Mouse (Mus musculus) stomach, postnatal 0 days (tissue): ENCODE measurements at regions not wholly inside any gene's neighbourhood (a gene's known extent, or its start where the extent isn't known, plus 50 kb on each side); places are given as distances from the start of the nearest gene placed in this dataset.

Experiments
- ATAC-seq: fragments of 200-750 bp; cut with Nextera tagmentation; 2 replicates; pipeline ENCODE4 v1.8.0; 2017; ENCODE audit not compliant: low FRiP score, low TSS enrichment
- DNase-seq: peaks from one replicate; pipeline ENCODE4 v3.0.0-alpha.2; 2016; ENCODE audit warnings: low spot score
- H3K27ac ChIP-seq: fragments of 300-500 bp; sonication (generic); replicated peaks from 2 replicates; pipeline ENCODE4 v1.5.1; 2014; ENCODE audit warnings: mild to moderate bottlenecking, control low read depth
- H3K27me3 ChIP-seq: fragments of 300-500 bp; sonication (generic); 2 replicates; pipeline ENCODE4 v1.6.1; 2014; ENCODE audit warnings: low read length; ENCODE audit not compliant: control insufficient read depth, insufficient read depth
- H3K36me3 ChIP-seq: fragments of 300-500 bp; sonication (generic); 2 replicates; pipeline ENCODE4 v1.6.1; 2014; ENCODE audit warnings: low read length, mixed read lengths; ENCODE audit not compliant: control insufficient read depth, insufficient read depth
- H3K4me1 ChIP-seq: fragments of 300-500 bp; sonication (generic); replicated peaks from 2 replicates; pipeline ENCODE4 v1.6.1; 2014; ENCODE audit warnings: antibody characterized with exemption; ENCODE audit not compliant: control insufficient read depth, insufficient read depth
- H3K4me2 ChIP-seq: fragments of 300-500 bp; sonication (generic); replicated peaks from 2 replicates; pipeline ENCODE4 v1.6.1; 2014; ENCODE audit warnings: low read depth, mild to moderate bottlenecking, control low read depth, moderate library complexity
- H3K4me3 ChIP-seq: fragments of 300-500 bp; sonication (generic); 2 replicates; pipeline ENCODE4 v1.5.1; 2014; ENCODE audit warnings: low read depth, low read length, control low read depth
- H3K9ac ChIP-seq: fragments of 300-500 bp; sonication (generic); 2 replicates; pipeline ENCODE4 v1.6.1; 2014; ENCODE audit warnings: mild to moderate bottlenecking, low read length, control low read depth, mixed read lengths
- H3K9me3 ChIP-seq: fragments of 300-500 bp; sonication (generic); 2 replicates; pipeline ENCODE4 v1.6.1; 2016; ENCODE audit warnings: low read length; ENCODE audit not compliant: control insufficient read depth
- CTCF ChIP-seq: IDR thresholded peaks from 2 replicates; pipeline ENCODE4 v1.5.1; 2016; ENCODE audit warnings: antibody characterized with exemption, low read depth, mild to moderate bottlenecking, moderate library complexity
- EP300 ChIP-seq: optimal IDR thresholded peaks from 2 replicates; pipeline ENCODE3; 2016; ENCODE audit warnings: antibody characterized with exemption
- WGBS: fragments of 180-500 bp; shearing (Covaris S2); extraction: QIAGEN DNeasy Blood & Tissue Kit; methylation state at CpG from one replicate; pipeline ENCODE4 v1.1.7; 2014; 5-methylcytosine and 5-hydroxymethylcytosine counted together

DNA sequence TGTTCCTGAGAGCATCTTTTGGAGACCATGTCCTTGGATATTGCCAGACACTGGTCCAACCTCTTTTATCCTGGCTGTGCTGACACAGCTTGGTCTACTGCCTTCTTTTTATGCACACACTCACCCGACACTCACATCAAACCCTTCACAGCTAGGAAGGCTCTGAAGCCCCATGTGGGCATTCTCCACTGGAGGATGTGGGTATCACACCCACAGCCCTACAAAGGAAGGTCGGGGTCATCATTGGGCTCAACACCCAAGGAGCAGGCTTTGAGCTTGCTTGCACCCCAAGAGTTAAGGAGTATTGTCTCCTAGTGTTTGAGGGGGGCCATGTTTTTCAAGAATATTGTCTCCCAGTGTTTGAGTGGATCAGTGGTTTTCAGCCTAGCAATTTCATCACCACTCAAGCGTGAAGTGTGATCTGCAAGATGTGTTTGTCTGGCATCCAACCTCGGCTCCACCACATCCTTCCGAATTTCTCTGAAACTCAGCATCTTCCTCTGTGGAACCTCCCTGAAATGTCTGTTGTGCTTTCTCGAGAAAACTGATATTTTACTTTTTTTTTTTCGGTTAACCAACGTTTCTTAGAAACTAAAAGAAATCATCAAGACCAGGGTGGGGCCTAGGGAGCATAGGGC lies 297.2 kb upstream of the Zmiz1 start:
- 79% methylated on average over 8 of the region's 8 CpGs for WGBS
- Histone ChIP-seq H3K4me1 (no peaks in the 10 kb centered on the region), H3K9me3 (no peaks in the 10 kb centered on the region), H3K27me3 (no peaks in the 10 kb centered on the region), H3K4me2 (no peak overlapping the region), H3K36me3 (no peaks in the 10 kb centered on the region), H3K4me3 (no peak overlapping the region), H3K27ac (no peak overlapping the region), H3K9ac (no peak overlapping the region)
- DNase-seq (no peak), ATAC-seq (no peak)
- no peak for TF ChIP-seq EP300
- TF ChIP-seq CTCF, result no peak

DNA sequence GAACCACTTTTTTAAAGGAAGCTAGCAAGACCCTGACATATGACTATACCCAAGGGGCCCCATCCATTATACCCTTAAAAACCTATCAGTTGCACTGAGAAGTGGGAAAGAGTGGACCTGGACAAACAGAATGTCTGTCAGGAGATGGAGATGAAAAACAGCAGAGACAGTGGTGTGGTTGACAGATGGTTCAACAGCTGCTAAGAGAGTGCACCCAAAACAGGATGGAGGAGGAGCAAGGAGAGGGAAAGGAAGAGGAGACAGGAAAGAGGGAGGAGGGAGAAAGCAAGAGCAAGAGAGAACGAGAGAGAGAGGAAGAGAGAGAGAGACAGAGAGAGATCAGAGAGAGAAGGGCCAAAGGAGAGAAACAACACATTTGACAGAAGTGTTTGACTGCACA lies 292.8 kb upstream of the Zmiz1 start:
- H3K27ac ChIP-seq, result no peak overlapping the region
- H3K4me1 ChIP-seq, result no peaks in the 10 kb centered on the region; the same call in 1 of the 2 replicates
- DNase-seq, result no peak
- no peaks in the 10 kb centered on the region for H3K27me3 ChIP-seq
- no peak for ATAC-seq
- no peak overlapping the region for H3K4me3 ChIP-seq
- no peak overlapping the region for H3K4me2 ChIP-seq
- no peak for TF ChIP-seq EP300
- TF ChIP-seq CTCF, result no peak
- WGBS, result 46% methylated on average over 1 of the region's 1 CpGs
- no peaks in the 10 kb centered on the region for H3K9me3 ChIP-seq
- no peak overlapping the region for H3K9ac ChIP-seq
- H3K36me3 ChIP-seq, result no peaks in the 10 kb centered on the region

DNA sequence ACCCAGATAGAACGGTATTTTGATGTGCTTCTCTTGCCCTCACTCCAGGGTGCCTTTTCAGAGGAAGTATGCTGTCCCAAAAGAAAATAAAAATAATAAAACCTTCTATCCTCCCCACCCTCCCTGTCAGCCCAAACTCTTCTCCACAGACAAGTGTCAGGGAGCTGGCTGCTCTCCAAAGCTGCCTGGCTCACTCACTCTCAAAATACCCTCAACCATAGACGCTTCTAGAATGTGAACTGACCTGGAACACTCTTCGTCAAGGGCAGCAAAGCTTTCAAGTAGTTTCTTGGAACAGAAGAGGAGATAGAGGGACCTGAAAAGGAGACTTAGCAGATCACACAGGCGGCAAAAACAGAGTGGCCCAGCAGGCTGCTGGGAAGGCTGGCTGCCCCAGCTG lies 291.4 kb upstream of the Zmiz1 start:
- 40% methylated on average over 4 of the region's 4 CpGs for WGBS
- DNase-seq, result no peak
- H3K4me3 ChIP-seq, result no peak overlapping the region
- no peaks in the 10 kb centered on the region; the same call in 1 of the 2 replicates for H3K4me1 ChIP-seq
- H3K27me3 ChIP-seq, result no peaks in the 10 kb centered on the region
- H3K4me2 ChIP-seq, result no peak overlapping the region
- no peaks in the 10 kb centered on the region for H3K9me3 ChIP-seq
- ATAC-seq, result no peak
- H3K36me3 ChIP-seq, result no peaks in the 10 kb centered on the region
- no peak overlapping the region for H3K27ac ChIP-seq
- TF ChIP-seq EP300 (no peak), CTCF (no peak)
- no peak overlapping the region for H3K9ac ChIP-seq

DNA sequence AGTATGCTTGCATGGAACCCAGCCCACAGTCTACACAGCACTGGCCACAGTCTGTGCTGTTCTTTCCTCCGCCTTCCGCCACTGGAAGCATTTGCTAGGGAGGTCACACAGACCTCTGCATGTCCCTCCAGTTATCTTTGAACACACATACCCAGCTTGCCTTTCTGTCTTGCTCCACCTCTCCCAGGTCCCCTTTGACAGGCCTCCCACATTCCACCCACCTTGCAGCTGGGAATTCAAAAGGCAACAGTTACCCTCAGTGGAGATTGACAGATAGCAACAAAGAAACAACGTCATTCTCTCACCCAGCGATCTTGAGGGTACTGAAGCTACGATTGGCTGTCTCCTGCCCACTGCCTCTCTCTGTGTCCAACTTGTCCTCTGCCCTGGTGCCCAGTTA lies 290.7 kb upstream of the Zmiz1 start:
- no peak for ATAC-seq

DNA sequence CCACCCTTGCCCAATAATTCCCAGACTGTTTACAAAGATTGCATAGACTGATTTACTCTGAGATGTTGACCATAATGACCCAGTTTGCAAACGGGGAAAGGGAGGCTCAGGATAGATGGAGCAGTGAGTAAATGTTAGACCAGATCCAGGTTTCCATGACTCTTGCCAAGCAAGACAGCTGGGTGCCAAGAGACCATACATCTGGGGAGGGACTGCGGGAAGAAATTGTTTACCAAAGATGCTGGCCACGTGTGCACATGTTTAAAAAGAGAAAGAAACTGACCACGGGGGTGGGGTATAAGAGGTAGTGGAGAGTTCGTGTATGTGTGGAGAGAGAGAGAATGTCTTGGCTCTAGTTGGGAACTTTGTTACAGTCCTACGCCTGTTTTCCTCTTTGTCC lies 285.7 kb upstream of the Zmiz1 start:
- WGBS, result 29% methylated on average over 6 of the region's 6 CpGs
- Histone ChIP-seq H3K27ac (no peak overlapping the region; the same call in 1 of the 2 replicates), H3K27me3 (no peaks in the 10 kb centered on the region), H3K9me3 (no peaks in the 10 kb centered on the region), H3K36me3 (no peaks in the 10 kb centered on the region), H3K4me2 (no peak overlapping the region), H3K9ac (no peak overlapping the region), H3K4me1 (peaks cover 2% of the 10 kb centered on the region; the same call in 1 of the 2 replicates), H3K4me3 (no peak overlapping the region)
- TF ChIP-seq CTCF, result no peak
- no peak for TF ChIP-seq EP300
- ATAC-seq, result peak; percentile 36; the same call in 1 of the 2 replicates
- no peak for DNase-seq

More for the DNA sequence above, 290.7 kb upstream of the Zmiz1 start:
- no peaks in the 10 kb centered on the region for H3K27me3 ChIP-seq
- H3K9ac ChIP-seq, result no peak overlapping the region
- no peak overlapping the region for H3K27ac ChIP-seq
- 49% methylated on average over 5 of the region's 5 CpGs for WGBS
- no peak for TF ChIP-seq EP300
- no peak for TF ChIP-seq CTCF
- no peaks in the 10 kb centered on the region for H3K36me3 ChIP-seq
- no peak overlapping the region for H3K4me3 ChIP-seq
- no peak overlapping the region for H3K4me2 ChIP-seq
- no peaks in the 10 kb centered on the region for H3K9me3 ChIP-seq
- H3K4me1 ChIP-seq, result no peaks in the 10 kb centered on the region; the same call in 1 of the 2 replicates
- no peak for DNase-seq

DNA sequence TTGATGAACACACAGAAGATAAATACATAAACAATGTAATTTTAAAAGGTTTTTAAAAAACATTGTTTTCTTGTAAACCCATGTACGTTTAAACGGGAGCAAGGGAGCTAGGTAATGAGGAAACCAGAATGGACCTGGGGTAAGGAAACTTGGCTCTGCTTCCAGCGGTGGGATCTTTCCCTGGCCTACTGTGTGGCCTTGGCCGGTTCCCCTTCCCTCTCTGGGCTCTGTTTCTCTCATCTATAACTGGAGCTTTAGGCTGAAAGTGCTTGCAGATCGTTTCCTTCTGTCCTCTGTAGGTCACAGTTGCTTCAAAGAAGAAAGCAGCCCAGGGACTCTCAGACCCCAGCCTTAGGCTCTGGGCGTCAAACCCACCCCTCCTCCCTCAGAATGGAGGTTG lies 285.1 kb upstream of the Zmiz1 start:
- no peaks in the 10 kb centered on the region for H3K36me3 ChIP-seq
- WGBS, result 61% methylated on average over 6 of the region's 6 CpGs

More for the DNA sequence above, 285.1 kb upstream of the Zmiz1 start:
- no peak overlapping the region for H3K4me2 ChIP-seq
- peaks cover 2% of the 10 kb centered on the region; the same call in 1 of the 2 replicates for H3K4me1 ChIP-seq
- no peak for DNase-seq
- H3K9me3 ChIP-seq, result no peaks in the 10 kb centered on the region
- no peak for TF ChIP-seq EP300
- no peak for TF ChIP-seq CTCF
- no peak overlapping the region for H3K4me3 ChIP-seq
- no peak for ATAC-seq
- peak overlapping the region; percentile 20; the same call in 1 of the 2 replicates for H3K27ac ChIP-seq
- H3K27me3 ChIP-seq, result no peaks in the 10 kb centered on the region
- H3K9ac ChIP-seq, result no peak overlapping the region
